Mouse (Mus musculus): ENCODE measurements around the gene Slco3a1.

DNA sequence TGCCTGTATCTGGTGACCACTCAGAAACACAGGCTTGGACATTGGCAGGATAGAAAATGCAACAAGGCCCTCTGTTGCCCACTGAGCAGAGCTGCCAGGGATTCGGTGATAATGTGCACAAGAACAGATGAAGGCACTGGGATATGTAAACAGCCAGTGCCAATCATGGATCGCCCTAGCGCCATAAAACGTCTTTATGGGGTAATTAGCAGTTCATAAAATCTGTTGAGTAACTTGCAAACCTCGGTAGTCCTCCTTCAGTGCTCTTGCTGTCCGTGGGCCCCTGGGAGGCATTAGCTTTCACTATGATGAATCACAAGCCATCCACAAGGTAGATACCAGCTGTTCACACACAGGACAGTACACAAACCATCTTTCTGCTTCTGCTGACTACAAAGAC is 137.6 kb downstream of the Slco3a1 start:
- no peak for TF ChIP-seq CHD1 (IDR thresholded peaks at IDR 0.05; ENCODE audit: low read depth, low read length)
- no peak for TF ChIP-seq USF1 (IDR thresholded peaks at IDR 0.05; ENCODE audit: low read depth, low read length)
- no peak for TF ChIP-seq BHLHE40 (IDR thresholded peaks at IDR 0.05; ENCODE audit: low read depth, low read length)
- TF ChIP-seq POLR2A (IDR thresholded peaks at IDR 0.05; ENCODE audit: low read depth, low read length) = no peak
- TF ChIP-seq E2F4 (IDR thresholded peaks at IDR 0.05; ENCODE audit: insufficient replicate concordance, low read depth, low read length) = no peak
- no peak for TF ChIP-seq CHD2 (IDR thresholded peaks at IDR 0.05; ENCODE audit: low read length)
- TF ChIP-seq MAX (IDR thresholded peaks at IDR 0.05; ENCODE audit: low read length) = no peak
- TF ChIP-seq CTCF (conservative IDR thresholded peaks at IDR 0.05 in 1 of 2, IDR thresholded peaks at IDR 0.05 in 1 of 2; ENCODE audit: low read depth in 2 of 2, low read length in 2 of 2) = no peak
- TF ChIP-seq USF2 (conservative IDR thresholded peaks at IDR 0.05; ENCODE audit: low read depth, low read length) = no peak
- no peak for TF ChIP-seq KAT2A (IDR thresholded peaks at IDR 0.05; ENCODE audit: insufficient replicate concordance, low read length)
- no peak for TF ChIP-seq RCOR1 (conservative IDR thresholded peaks at IDR 0.05; ENCODE audit: low read depth, low read length)
- no peak for TF ChIP-seq TCF12 (IDR thresholded peaks at IDR 0.05; ENCODE audit: low read depth, low read length)
- no peak for TF ChIP-seq HCFC1 (IDR thresholded peaks at IDR 0.05; ENCODE audit: low read depth, low read length)
- TF ChIP-seq EP300 (IDR thresholded peaks at IDR 0.05; ENCODE audit: low read length) = no peak
